Mouse (Mus musculus) thymus, postnatal 36 days (tissue): ENCODE measurements at regions not wholly inside any gene's neighbourhood (a gene's known extent, or its start where the extent isn't known, plus 50 kb on each side); places are given as distances from the start of the nearest gene placed in this dataset.

Experiments used
- DNase-seq, 2 experiments: peaks; one replicate each; pipeline ENCODE4 v3.0.0; 2022; ENCODE audit warnings: mixed read lengths in 2 of 2

- DNase-seq = no peak
These were observed 252.6 kb upstream of the Rag2 start for GRCm38 (mm10) chr2:101371834-101372493.

GRCm38 (mm10) chr2:101380595-101380994, 243.9 kb upstream of the Rag2 start:
- no peak for DNase-seq

GRCm38 (mm10) chr2:101415002-101415401, 209.5 kb upstream of the Rag2 start:
- DNase-seq = no peak

GRCm38 (mm10) chr2:101416702-101417101, 207.8 kb upstream of the Rag2 start:
- DNase-seq = no peak

GRCm38 (mm10) chr2:101433141-101433895, 191.2 kb upstream of the Rag2 start:
- DNase-seq = no peak

- DNase-seq = no peak
These were observed 184.3 kb upstream of the Rag2 start for GRCm38 (mm10) chr2:101440231-101440630.

- DNase-seq = no peak
These were observed 183.4 kb upstream of the Rag2 start for GRCm38 (mm10) chr2:101441081-101441630.

GRCm38 (mm10) chr2:101455591-101455990, 168.9 kb upstream of the Rag2 start:
- DNase-seq = no peak

- DNase-seq = no peak
These were observed 165.6 kb upstream of the Rag2 start for GRCm38 (mm10) chr2:101458959-101459358.

GRCm38 (mm10) chr2:101462450-101462849, 162.1 kb upstream of the Rag2 start:
- DNase-seq = no peak

GRCm38 (mm10) chr2:101464291-101465140, 160.0 kb upstream of the Rag2 start:
- DNase-seq = no peak

- no peak for DNase-seq
These were observed 153.9 kb upstream of the Rag2 start for GRCm38 (mm10) chr2:101470569-101471100.

- DNase-seq = peak; percentile 84 to 86
These were observed 151.9 kb upstream of the Rag2 start for GRCm38 (mm10) chr2:101472449-101473115.

- DNase-seq = no peak
These were observed 151.4 kb upstream of the Rag2 start for GRCm38 (mm10) chr2:101473116-101473485.

- DNase-seq = no peak
These were observed 147.7 kb upstream of the Rag2 start for GRCm38 (mm10) chr2:101476862-101477261.

- no peak for DNase-seq
These were observed 134.3 kb upstream of the Rag2 start for GRCm38 (mm10) chr2:101490207-101490606.

- no peak for DNase-seq
These were observed 132.8 kb upstream of the Rag2 start for GRCm38 (mm10) chr2:101491762-101492161.

- no peak for DNase-seq
These were observed 116.4 kb upstream of the Rag2 start for GRCm38 (mm10) chr2:101508116-101508515.
